Mouse (Mus musculus): ENCODE results near the gene Srgap1.
A peak's percentile ranks its signal among the peaks of the same experiment; 100 is the strongest.

Srgap1 gene

DNA sequence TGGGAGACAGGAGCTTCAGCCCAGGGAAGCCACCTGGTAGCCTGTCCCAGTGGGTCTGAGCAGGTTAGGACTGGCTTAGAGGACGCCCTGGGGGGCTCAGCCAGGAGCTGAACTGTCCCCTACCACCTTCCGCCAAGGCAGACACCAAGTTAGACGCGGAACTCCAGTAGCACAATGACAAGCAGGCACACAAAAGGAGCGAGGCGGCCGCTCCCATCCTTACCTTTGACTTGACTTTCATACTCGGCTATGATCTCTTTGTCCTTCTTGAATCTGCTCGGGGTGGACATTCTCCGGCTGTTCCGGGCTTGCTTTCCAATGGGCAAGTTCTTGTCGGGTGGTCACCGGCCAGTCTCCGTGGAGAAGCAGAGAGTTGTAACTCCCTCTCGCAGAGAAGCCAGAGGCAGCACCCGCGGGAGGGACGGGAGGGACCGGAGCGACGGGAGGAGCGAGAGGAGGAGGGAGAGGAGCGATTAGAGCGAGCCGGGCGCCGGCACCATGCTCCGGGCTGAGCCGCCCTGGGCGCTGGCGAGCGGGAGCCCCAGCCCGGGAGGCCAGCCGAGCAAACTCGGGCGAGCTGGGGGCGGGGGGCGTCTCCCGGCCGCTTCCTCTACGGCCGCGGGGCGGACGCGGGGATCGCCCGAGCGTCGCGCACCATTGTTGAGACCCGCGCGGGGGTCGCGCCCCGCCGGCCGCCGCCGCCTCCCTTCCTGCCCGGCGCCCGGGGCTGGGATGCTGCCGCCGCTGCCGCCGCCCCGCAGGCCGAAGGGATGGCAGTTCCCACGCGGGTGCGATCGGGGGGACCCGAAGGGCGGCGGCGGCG lies at the start of gene Srgap1:
Gene Srgap1, minus strand, starts transcription at position 412 of the 823 bp plus-strand sequence.
- peak; percentile 53 for DNase-seq (ENCODE audit: low read depth)

DNA sequence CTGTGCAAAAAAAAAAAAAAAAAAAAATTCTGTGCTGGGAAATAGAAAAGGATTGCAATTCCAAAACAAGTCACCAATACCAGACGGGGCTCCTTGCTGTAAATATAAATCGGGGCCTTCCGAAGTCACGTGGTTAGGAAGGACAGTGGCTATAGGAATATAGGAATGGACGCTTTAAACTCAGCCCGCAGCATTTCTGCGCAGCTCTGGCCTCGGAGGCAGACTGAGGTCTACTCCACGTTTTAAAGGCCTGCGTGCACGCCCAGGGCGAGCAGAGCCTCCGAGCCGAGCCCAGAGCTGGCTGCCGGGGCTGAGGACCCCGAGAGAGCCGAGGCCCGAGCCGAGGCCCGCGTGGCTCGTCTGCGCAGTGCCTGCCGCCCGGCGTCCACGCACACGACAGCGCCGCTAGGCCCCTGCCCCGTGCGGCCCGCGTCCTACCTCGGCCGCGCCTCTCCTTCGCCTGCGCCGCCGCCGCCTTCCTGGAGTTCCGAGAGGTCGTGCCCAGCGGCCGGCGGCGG lies 49.4 kb upstream of the Srgap1 start:
- DNase-seq (ENCODE audit: low read depth): no peak

DNA sequence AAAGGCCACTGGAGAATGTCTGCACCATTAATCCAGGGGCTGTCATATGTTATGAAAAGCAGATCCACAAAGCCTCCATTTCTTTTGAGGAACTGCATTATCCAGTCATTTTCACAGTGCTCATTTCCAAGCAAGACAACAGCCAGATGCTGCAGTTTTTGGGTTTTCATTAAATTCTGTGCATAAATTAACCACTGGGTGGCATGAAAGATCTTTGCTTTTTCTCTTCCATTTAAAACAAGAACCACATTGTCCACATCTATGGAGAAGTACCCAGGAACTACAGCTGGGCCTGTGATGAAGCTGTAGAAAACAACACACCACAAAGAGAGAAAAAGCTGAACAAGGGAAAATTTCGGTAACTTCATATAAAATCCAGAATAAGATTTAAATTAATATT lies 43.4 kb upstream of the Srgap1 start:
- DNase-seq (ENCODE audit: low read depth): no peak

DNA sequence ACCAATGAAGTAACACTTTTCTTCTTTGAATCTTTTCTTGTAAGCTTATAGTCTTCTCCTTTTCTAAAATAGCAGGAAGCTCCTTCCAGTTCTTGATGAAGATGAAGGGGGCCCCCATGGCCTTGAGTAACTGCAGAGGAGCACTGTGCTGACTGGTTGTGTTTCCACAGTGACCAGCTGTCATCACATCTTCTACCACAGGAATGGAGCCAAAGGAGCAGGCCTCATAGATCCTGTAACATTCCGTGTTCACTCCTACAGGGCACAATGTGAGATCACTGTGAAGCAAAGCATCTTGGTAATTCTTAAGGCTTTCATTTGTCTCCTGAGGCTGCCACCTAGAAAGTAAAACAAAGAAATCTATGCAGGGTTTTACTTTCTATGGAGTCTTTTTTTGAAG lies 34.2 kb upstream of the Srgap1 start:
- DNase-seq (ENCODE audit: low read depth): no peak

DNA sequence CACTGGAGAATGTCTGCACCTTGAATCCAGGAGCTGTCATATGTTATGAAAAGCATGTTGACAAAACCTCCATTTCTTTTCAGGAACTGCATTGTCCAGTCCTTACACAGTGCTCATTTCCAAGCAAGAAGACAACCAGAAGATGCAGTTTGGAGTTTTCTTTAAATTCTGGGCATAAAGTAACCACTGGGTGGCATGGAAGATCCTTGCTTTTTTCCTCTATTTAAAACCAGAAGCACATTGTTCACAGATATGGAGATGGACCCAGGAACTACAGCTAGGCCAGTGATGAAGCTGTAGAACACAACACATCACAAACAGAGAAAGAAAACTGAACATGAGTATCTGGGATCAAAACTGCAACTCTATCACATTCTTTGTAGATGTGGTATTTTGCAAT lies 22.0 kb upstream of the Srgap1 start:
- no peak for DNase-seq (ENCODE audit: low read depth)

DNA sequence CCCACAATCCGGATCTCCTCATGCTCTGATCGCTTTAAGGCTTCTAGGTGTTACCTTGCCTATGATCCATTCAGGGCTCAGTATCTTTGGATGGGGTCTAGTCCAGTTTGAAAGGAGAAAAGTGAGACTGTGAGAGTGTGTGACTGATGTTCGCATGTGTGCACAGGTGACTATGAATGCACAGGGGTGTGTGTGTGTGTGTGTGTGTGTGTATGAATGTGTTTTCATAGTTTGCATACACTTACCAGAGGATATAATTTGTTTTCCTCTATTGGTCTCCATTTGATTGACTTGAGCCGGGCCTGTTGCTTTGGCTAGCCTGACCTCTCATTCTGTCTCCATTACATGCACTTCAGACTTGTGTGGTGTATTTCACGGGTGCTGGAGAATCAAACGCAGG lies 8.7 kb upstream of the Srgap1 start:
- no peak for DNase-seq (ENCODE audit: low read depth)

DNA sequence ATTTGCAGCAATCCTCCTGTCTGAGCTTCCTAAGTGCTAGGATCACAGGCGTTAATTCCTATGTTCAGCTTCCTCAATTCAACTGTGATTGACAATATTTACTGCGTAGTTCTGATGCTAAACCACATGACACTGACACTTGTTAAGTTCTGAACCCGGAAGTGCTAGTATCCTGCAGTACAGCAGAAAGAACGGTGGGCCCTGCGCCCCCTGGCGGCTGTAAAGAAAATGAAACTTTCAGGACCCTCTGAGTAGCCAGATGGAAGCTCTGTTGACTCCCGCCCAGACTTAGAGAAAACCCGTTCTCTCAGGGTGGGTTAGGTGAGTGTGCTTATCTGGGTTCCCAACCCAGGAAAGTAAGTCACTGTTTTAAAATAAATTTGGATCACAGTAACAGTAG lies 7.4 kb upstream of the Srgap1 start:
- DNase-seq (ENCODE audit: low read depth): peak; percentile 68

DNA sequence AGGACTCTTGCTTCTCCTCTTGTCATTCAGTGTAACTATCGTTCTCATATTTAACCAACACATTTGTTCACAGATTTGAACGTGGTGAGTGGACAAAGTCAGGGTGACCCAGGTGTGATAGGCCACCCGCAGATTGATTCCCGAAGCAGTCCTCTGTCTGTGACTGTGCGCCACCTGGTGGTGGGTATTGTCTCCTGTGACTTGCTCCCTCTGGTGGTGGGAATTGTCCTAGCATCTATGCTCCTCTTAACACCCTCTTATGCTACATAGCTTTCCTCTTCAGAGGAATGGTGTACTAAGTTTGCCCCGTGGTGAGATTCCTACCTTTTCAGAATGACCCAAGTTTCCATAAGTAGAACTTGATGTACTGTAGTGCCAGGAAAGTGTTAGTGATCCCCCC lies 4.7 kb upstream of the Srgap1 start:
- DNase-seq (ENCODE audit: low read depth): peak; percentile 95

DNA sequence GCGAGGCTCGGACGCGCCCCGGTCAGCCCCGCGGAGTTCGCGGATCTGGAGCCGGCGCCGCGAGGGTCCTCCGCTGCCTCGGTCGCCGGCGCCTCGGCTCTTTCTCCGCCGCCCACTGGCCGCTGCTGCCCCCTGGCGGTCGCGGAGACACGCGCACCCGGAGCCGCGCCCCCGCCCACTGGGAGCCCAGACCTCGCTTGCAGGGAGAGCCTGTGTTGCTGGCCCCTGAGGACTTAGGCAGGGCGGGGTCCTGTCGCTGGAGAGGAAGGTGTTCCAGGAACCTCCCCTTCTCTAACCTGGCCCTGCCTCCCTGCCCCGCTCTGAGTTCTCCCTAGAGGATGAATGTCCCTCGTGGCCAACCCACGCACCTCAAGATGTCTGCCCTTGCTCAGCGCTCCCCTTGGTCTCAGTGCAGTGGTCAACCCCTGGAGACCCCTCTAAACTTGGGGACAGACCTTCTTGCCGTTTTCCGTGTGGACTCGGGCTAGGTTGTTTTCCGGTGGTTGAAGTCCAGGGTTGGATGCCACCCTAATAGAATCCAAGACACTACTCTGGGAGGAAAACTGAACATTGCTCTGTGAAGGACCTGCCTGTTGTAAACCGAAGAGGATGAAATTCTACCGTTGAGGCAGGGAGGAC lies 731 bp upstream of the Srgap1 start:
- DNase-seq (ENCODE audit: low read depth): peak; percentile 80

DNA sequence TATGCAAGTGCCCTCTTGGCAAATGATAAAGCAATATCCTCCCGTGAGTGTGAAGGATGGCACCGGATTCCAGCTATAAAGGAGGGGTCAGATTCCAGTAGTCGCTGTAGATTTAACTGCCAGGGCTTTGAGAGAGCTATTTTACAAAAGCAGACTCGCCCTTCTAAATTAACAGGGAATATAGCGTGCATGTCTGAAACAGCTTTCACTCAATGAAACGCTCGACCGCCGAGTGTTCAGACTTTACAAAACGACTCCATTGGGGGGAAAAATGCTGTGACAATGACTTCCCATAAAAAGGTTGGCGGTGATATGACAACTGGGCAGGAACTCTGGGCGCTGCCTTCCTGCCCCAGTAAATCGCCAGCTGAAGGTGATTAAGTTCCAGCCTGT lies 608 bp downstream of the Srgap1 start:
- no peak for DNase-seq (ENCODE audit: low read depth)

DNA sequence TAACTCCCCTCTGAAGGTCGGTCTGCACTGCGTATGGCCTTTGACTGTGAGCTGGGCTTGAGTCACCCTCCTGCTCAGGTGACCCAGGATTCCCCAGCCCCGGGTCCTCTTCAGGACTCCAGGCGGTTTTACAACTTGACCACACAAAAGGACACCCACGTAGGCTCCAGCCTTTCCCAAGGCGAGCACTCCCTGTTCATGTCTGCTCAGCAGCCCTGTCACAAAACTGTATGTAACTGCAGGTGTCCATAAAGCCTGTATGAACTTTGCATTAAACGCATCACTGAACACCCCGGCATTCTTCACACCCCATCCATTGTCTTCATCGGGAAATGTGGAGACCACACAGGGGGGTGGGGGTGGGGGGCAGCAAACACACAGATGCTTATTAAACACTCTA lies 1.2 kb downstream of the Srgap1 start:
- DNase-seq (ENCODE audit: low read depth): no peak

DNA sequence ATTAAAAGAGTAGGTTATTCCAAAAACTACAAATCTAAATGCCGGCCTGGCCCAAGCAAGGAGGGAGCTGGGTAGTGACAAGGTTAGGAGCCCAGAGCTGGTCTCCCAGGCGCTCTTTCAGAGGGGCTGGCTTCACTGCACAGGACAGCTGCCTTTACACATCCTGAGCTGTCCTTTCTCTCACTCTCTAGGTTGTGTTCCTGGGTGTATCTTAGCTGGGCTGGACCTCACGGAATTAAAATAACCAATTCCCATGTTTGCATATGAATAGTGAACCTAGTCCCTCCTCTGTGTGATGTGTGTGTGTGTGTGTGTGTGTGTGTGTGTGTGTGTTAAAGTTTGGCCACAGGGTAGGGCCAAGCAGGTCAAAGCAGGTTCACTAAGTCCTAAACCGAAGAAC lies 2.2 kb downstream of the Srgap1 start:
- DNase-seq (ENCODE audit: low read depth): no peak

DNA sequence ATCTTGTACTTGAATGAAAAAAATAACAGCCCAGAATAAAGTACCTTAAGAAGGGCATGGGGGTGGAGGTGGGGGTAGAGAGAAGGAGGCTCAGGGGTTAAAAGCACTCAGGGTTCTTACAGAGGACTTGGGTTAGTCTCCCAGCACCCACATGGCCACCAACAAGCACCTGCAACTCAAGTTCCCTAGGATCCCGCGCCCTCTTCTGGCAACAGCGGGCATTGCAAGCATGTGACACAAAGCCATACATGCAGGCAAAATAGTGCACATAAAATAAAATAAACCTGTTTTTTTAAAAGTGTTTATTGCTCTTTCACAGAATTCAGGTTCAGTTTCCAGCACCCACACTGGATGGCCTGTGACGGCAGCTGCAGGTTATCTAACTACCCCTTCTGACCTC lies 6.7 kb downstream of the Srgap1 start:
- DNase-seq (ENCODE audit: low read depth): peak; percentile 49

DNA sequence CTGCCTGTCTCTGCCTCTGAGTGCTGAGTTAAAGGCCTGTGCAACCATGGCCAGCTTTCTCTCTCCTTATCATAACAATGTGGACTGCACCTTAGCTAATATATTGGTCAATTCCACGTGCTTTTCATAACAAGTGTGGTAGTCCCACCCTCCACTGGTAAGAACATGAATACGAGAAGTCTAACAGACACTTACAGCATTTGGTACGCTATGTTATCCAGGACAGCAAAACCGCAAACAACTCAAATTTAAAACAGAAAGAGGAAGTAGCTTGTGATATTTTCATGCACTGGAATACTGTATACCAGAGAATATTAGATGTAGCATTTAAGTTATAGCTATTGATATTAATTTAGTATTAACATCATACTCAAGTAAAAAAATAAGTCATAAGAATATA lies 7.5 kb downstream of the Srgap1 start:
- DNase-seq (ENCODE audit: low read depth): no peak

DNA sequence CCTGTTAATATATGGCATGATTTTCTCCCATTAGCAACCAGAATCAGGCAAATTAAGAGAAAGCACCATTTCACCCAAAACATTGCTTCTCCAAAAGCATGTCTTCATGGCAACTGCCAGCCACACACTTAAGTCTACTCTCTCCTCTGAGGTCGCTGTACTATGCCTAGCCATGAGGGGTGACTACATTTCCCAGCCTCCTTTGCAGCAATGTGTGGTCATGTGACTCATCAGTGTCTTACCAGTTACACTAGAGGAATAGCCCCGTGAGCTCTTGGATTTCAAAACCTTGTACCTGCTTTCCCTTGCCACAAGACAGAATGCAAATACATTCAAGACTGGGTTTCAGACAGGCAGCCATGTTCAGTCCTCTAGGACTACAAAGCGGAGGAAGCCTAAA lies 8.6 kb downstream of the Srgap1 start:
- DNase-seq (ENCODE audit: low read depth): peak; percentile 26

DNA sequence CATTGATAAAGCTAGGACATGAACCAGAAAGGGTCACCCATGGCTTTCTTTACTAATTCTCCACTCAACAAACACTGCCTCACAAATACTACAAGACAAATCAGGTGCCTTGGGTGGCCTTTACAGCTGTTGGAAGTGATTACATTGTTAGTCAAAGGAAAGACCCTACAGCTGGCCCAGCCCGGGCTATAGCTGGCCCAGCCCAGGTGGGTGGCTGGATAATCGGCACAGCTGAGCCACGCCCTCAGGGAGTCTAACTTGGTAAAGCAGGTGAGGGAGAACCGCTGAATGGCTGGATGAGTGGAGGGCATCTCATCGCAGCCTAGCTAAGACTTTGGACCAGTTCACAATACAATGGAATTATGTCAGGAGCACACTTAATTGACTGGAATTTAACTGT lies 13.8 kb downstream of the Srgap1 start:
- no peak for DNase-seq (ENCODE audit: low read depth)

DNA sequence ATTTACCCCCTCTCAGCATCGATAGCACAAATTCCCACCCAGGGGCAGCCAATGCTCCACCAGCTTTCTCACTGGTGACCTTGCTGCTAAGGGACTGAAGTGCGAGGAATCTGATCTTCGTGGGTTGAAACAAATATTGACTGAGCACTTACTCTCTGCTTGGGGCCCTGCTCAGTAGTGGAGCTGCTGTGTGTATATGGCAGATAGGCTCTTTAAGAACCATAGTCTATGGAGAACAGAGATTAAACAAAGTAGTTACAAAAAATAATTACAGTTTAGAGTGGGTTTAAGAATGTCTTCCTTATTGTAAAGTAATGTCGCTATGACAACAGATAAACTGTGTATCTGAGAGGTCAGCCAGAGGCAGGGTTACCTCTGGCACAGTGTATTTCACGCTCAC lies 16.7 kb downstream of the Srgap1 start:
- DNase-seq (ENCODE audit: low read depth): no peak

DNA sequence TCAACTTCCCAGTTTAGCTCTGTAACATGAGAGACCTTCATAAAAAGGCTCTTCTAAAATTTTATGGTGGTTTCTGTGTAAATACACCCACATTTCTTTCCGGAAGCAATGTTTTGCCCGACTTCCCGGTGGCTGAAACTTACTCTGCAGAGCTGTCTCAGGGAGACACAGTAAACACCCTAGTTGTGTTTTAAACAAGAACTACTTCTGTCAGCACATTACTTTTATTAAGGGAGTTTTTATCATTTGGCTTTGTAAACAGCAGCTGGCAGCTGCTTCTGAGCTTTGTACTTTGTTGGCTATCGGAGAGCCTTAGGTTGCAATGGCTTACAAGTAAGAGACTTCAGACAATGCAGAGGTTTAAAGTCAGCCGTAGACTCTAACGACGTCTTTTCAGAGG lies 17.4 kb downstream of the Srgap1 start:
- DNase-seq (ENCODE audit: low read depth): no peak

DNA sequence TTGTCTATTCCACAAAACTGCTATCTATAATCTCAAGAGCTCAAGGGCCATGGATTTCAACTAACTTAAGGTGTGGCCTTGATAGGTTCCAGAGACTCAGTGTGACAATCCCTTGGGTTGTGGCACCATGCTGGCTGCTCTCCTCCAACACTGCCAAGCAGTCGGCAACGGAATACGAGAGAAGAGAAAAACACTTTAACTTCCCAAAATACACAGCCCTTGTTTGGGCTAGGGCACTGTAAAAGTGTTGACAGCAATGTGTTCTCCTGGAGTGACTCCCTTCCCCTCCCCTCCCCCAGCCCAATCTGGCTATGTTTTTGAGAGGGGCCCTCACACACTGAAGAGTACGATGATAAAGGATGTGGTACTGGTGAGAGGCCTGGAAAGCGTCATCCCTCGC lies 21.9 kb downstream of the Srgap1 start:
- DNase-seq (ENCODE audit: low read depth): no peak

DNA sequence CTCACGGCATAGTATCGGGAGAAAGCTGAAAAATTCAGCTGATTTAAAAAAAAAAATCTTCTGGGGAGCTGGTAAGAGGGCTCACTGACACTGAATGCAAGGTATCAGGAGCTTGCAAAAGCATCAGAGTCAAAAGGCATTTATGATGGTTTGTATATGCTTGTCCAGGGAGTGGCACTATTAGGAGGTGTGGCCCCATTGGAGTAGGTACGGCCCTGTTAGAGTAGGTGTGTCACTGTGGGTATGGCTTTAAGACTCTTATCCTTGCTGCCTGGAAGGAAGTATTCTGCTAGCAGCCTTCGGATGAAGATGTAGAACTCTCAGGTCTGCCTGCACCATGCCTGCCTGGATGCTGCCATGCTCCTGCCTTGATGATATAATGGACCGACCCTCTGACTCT lies 26.2 kb downstream of the Srgap1 start:
- DNase-seq (ENCODE audit: low read depth): no peak

DNA sequence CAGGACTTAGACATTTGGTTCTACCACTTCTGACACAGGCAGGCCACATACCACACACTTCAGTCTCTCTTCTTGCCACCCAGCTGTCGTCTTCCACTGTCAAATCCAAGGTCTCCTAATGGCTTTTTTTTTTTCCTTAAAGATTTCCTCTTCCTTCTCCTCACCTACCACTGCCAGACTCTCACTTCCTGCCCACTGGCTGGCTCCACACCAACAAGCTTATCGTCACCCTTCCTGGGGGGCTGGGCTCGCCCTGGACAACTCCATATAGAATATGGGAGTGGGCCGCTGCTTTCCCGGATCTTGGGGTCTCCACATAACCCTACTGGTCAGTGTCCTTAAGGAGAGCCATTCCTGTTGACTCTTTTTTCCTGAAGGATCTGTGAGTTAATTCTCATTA lies 26.9 kb downstream of the Srgap1 start:
- no peak for DNase-seq (ENCODE audit: low read depth)

DNA sequence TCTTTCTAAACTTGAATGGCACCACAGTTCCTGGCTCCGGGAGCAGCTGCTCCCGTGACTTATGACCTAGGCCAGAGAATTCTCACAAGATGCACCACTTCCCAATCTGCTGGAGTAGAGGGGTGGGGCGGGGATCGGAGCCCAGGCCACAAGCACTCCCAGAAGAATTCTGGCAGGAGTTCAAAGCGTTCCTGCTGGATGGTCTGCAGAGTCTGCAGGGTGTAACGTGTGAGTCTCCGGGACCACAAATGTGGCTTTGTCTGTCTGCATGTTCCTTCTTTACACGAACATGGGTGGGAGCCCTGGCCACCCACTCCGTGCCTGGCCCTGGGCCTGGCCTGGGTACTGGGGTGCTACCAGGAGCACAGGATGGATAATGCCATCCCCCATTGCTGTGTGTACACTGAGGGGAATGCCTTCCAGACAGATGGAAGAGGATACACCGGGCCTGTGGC lies 28.5 kb downstream of the Srgap1 start:
- no peak for DNase-seq (ENCODE audit: low read depth)

DNA sequence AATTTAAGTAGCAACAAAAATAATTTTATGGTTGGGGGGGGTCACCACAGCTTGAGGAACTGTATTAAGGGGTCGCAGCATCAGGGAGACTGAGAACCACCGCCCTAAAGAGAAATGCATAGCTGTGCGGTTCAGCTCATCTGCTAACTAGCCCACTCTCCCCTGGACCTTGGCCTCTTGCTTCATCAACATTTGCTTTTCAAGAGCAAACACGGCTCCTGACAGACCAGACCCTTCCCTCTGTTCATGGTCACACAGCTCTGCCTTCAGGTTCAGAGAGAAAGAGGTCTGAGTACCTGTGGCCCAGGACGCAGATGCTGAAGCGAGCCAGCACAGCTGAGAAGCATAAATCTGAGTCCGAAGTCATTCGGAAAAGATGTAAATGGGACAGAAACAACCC lies 29.4 kb downstream of the Srgap1 start:
- no peak for DNase-seq (ENCODE audit: low read depth)

DNA sequence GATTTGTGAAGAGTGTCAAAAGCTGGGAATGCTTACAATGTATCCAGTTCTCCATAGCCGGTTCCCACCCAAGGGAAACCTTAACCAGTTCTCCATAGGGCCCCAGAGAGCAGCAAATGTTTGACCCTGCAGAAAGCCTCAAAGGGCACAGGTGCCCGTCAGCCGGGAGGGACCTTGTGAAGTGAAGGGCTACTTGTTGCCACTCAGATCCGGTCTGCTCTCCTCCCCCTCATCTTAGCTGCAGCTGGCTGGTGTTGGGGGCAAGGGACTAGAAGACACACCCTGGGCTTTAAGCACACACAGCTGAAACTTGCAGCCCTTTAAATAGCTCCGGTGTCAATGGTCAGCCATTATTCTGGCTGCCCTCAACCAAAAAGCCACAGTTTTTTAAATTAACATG lies 30.1 kb downstream of the Srgap1 start:
- DNase-seq (ENCODE audit: low read depth): no peak

Data from naive thymus-derived CD4-positive, alpha-beta T cell, adult 2 months (primary cell).